Mouse (Mus musculus) brain, embryonic 14.5 days (tissue): ENCODE data around the gene Gm42669.

Experiments
- CTCF ChIP-seq: fragments of 200-500 bp; IDR thresholded peaks from 2 replicates; pipeline ENCODE4 v1.5.1; 2012; ENCODE audit warnings: inconsistent platforms, mild to moderate bottlenecking, moderate library complexity, borderline replicate concordance; ENCODE audit not compliant: insufficient read depth, insufficient read length; ENCODE audit errors: extremely low read depth
- POLR2A ChIP-seq: fragments of 200-500 bp; IDR thresholded peaks from 2 replicates; pipeline ENCODE4 v1.6.1; 2012; ENCODE audit warnings: mild to moderate bottlenecking, inconsistent platforms, borderline replicate concordance; ENCODE audit not compliant: poor library complexity, insufficient read depth, insufficient read length, severe bottlenecking; ENCODE audit errors: extremely low read depth

DNA sequence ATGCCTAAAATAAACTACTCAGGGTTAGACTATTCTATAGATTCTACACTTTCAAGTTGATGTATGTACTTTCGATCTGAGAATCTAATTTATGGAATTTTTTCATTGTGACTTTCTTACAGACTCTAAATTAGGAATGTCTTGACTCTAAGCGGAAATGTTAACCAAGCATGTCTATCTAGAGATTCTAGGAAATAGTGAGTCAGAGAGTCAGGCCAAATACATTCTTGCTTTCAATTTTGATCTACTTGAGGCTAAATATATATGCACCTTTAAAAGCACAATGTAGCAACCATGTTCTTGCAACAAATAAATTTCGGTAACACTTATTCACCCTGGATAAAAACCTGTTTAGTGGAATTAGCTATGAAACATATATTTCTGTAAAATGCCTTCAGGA lies 21.4 kb downstream of the Gm42669 start:
- TF ChIP-seq CTCF (no peak), POLR2A (no peak)
